ENCODE assay signal across 8 mouse cellular contexts in the genomic region with DNA sequence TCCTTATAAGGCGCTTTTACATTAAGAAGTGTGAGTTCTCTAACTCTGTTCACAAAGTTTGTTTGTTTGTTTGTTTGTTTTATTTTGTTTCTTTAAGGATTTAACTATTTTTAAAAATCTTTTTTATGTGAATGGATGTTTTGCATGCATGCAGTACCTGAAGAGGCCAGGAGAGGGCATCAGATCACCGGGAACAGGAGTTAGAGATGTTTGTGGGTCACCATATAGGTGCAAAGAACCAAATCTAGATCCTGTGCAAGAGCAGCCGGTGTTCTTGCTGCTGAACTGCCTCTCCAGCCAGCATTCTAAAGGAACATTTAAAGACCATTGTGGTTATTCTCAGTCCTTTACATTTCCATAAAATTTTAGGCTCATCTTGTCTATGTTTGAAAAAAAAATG. TPM values are rescaled to one million over a fixed set of nuclear protein-coding genes. Genes with fewer than 3 reads are reported as not detected.
DNase-seq lines count a peak whose midpoint lies in the region; TF ChIP-seq lines count a peak whose summit lies in the region.

No protein-coding gene starts in this region.

- no peaks in the 10 kb centered on the region for H3K36me3 ChIP-seq in limb, embryonic 10.5 days

- WGBS in limb, embryonic 10.5 days = 30% methylated on average over 3 of the region's 3 CpGs

- no peak overlapping the region for H3K4me3 ChIP-seq in left cerebral cortex, adult 2 months
- H3K4me3 ChIP-seq in limb, embryonic 10.5 days = no peak overlapping the region

- H3K27me3 ChIP-seq in limb, embryonic 10.5 days (ENCODE audit: low read depth, poor library complexity, severe bottlenecking) = no peaks in the 10 kb centered on the region

- no peak overlapping the region for H3K27ac ChIP-seq in left cerebral cortex, adult 2 months
- H3K27ac ChIP-seq in limb, embryonic 10.5 days = no peak overlapping the region

- H3K4me1 ChIP-seq in limb, embryonic 10.5 days = no peaks in the 10 kb centered on the region

- TF ChIP-seq CTCF in left cerebral cortex, adult 2 months (IDR thresholded peaks at IDR 0.05) = peak; percentile 81

- H3K9me3 ChIP-seq in limb, embryonic 10.5 days (replicated peaks) = no peaks in the 10 kb centered on the region

- DNase-seq in cerebellum, postnatal 14 days = peak; percentile 51 to 71
- no peak for DNase-seq in cerebellum, adult 8-10 months
- DNase-seq in left cerebral cortex, adult 2 months (ENCODE audit: extremely low spot score in 1 of 2, low spot score in 2 of 2) = no peak
- no peak for DNase-seq in left cerebral cortex, adult 18-20 months (ENCODE audit: low spot score in 2 of 2)
- DNase-seq in T-cell, adult 2 months (ENCODE audit: low spot score) = peak; percentile 26
- DNase-seq in limb, embryonic 10.5 days (ENCODE audit: low spot score) = peak; percentile 65
- no peak for DNase-seq in left cerebral cortex, postnatal 4 days
- no peak for DNase-seq in yolk sac, embryonic 10.5 days (ENCODE audit: low spot score)

- intact Hi-C loops in left cerebral cortex, adult 2 months (cut with DNase I) = loop anchor here (5.0 kb wide), 2 partner anchors 175 to 450 kb away; no protein-coding TSS in a partner anchor
- intact Hi-C loops in left cerebral cortex, postnatal 4 days (cut with DNase I) = no loop called here

RNA-seq across cellular contexts. Expression of a gene that starts 52.1 kb away (rescaled TPM):
- 10 to 100 TPM; 67.7 to 70.8 TPM for total RNA-seq in left cerebral cortex, adult 2 months (2021)
- total RNA-seq in left cerebral cortex, adult 18-20 months (2021) = 10 to 100 TPM; 64.7 to 67.6 TPM
- 27.5 and 28.9 TPM in 2 replicates for polyA plus RNA-seq in limb, embryonic 10.5 days (2016; fragmentation: Nextera tagmentation; extraction: Ambion mirVana)
- 10 to 100 TPM; 74.4 to 78.6 TPM for total RNA-seq in left cerebral cortex, postnatal 4 days (2021)

Comparison
In these comparisons a context has a peak if more than half of its experiments do, and no peak if none do; other contexts are left out.
1. DNase-seq: peak in cerebellum, postnatal 14 days (2 of 2), T-cell, adult 2 months (single experiment) and limb, embryonic 10.5 days (single experiment); none in cerebellum, adult 8-10 months (single experiment), left cerebral cortex, adult 2 months (0 of 2), left cerebral cortex, adult 18-20 months (0 of 2), left cerebral cortex, postnatal 4 days (single experiment) and yolk sac, embryonic 10.5 days (single experiment).